Mouse (Mus musculus): ENCODE data around the gene Naa10.

Gene Naa10

DNA sequence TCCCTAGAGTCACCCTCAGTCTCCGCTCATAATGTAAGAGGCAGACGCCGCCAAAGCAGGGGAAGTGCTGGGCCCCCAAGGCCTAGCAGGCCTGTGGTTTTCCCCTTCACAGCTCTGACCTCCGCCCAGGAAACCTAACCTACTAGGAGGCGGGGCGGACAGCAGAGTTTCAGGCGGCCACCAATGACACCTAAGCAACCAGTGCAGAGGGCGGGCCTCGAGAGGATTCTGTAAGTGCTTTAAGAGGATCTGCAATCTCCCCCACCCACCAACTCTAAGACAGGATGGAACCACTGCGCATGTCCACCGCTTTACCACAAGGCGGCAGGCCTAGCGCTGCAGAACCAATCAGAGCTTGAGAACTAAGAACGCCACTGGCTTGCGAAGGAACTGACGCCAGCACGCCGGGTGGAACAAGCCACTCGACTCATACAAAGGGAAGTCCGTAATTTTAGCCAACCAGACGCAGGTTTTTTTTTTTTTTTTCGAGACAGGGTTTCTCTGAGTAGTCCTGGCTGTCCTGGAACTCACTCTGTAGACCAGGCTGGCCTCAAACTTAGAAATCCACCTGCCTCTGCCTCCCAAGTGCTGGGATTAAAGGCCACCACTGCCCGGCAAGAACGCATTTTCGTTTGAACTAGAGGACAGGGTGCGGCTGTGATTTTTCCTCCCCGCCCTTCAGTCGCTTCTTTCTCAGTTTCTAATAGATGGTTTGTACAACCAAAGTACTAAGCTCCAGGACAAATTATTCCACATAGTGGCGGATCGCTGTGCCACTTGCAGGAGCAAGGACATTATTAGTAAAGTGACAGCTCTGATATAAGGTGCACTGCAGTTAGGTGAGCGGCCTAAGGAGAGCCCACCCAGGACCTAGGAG, 6.7 kb downstream of the Naa10 start:
- peak; percentile 86 for DNase-seq (ENCODE audit: low read depth, low spot score)

DNA sequence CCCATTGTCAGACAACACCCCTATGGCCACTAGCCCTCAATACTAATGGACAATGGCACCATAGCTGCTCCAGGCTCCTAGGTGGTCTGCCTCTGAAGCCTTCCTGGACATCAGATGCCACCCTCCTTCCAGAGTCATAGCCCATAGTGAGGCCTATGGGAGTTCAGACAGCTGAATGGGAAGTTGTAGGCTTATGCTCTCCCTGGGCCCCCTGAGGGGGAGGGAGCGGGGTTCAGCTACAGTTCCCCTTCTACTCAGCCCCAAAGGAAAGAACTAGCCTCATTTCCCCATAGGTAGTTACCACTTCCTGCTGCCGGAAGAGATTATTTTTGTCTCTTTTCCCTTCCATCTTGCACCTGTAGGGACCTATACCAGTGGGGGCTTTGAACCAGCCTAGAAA, 10.2 kb downstream of the Naa10 start:
- DNase-seq (ENCODE audit: low read depth, low spot score), result no peak

DNA sequence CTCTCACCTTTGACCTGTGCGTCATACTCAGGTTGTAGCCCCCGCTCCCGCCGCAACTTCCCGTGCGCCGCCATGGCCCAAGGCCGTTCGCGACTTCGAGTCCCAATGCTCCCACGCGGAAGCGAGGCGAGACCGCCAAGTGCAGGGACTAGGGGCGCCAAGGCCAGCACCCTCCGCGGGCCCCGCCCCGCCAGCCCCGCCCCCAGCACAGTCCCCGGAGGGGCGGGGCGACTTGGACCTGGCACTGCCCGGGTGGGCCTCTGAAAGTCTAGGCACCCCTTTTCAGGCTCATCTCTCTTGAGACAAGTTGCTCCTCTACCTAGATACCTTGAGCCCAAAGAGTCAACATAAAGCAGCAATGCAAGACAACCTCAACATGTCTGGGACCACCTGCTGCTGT, 10.6 kb downstream of the Naa10 start:
- no peak for DNase-seq (ENCODE audit: low read depth, low spot score)

DNA sequence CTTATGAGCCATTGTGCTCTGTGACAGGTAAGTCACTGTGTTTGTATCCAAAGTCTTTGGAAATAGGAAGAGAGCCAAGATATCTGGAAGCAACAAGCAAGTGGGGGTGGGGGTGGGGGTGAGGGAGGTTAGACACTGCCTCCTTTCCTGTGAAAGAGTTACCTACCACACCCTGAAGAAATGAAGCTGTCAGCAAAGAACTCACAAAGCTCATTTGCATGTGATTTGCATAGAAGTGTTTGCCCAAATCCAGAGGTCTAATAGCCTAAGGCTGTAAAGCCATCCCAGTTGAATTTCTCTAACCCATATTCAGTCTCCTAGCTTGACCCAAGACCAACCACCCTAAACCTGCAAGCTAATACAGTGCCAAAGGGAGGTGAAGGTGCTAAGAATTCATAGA, 11.3 kb downstream of the Naa10 start:
- DNase-seq (ENCODE audit: low read depth, low spot score), result no peak

DNA sequence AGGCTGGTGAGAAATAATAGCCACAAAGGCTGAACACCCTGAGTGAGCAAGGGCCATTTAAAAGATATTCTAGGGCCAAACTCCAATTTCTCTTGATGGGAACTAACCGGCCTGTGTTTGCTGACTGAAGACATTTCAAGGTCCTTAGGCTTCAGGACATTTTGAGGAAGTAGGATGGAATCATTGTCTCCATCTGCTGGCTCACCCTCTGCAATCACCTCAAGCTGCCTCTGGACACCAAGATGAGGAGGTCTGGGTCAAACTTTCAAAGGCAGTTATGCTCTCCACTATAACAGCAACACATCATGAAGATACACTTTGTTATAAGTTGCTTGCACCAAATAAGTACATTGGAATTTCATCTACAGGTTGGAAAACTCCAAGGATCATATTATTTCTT, 11.7 kb downstream of the Naa10 start:
- no peak for DNase-seq (ENCODE audit: low read depth, low spot score)

DNA sequence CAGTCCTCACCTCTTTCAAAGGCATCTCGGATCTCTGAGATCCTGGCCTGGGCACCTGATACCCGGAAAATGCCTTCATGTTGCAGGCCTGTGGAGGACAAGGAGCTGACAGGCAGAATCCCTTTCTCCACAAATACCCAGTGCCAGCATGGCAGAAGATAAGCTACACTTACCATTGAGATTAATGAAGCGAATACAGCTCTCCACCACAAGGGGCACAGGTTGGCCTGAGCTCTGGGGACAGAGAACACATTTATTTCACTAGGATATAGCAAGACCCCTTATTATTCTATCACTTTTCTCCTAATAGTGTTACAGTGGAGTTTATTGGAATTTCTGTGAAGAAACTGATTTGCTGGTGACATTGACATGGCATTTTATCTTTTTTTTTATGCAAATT, 23.8 kb downstream of the Naa10 start:
- no peak for DNase-seq (ENCODE audit: low read depth, low spot score)

DNA sequence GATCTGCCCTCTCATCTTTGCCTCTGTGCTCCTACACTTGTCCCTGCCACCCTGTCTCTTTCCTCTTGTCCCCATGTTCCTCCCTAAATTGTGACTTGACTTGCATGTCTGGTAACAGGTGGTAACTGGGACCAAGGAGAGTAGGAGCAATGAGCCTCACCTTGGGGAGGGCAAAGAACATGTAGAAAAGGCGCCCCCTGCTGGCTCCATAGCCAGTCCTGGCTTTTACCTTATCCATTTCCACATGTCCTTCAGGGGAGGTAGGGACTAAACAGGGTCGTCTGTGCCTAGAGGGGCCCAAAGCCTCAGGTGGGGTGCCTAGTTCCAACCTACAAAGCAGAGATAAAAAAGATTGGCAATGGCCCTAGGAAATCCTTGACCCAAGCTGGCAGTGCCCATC, 26.0 kb downstream of the Naa10 start, which contains the start of gene L1cam:
Gene L1cam, minus strand, starts transcription at position 387 of the 400 bp plus-strand sequence.
- DNase-seq (ENCODE audit: low read depth, low spot score), result no peak

DNA sequence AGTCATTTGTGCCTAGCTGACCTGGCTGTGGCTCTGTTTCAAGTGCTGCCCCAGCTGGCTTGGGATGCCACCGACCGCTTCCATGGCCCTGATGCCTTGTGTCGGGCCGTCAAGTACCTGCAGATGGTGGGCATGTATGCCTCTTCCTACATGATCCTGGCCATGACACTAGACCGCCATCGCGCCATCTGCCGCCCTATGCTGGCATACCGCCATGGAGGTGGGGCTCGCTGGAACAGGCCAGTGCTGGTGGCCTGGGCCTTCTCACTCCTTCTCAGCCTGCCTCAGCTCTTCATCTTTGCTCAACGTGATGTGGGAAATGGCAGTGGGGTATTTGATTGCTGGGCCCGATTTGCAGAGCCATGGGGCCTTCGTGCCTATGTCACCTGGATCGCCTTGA, 28.9 kb downstream of the Naa10 start:
- no peak for DNase-seq (ENCODE audit: low read depth, low spot score)

DNA sequence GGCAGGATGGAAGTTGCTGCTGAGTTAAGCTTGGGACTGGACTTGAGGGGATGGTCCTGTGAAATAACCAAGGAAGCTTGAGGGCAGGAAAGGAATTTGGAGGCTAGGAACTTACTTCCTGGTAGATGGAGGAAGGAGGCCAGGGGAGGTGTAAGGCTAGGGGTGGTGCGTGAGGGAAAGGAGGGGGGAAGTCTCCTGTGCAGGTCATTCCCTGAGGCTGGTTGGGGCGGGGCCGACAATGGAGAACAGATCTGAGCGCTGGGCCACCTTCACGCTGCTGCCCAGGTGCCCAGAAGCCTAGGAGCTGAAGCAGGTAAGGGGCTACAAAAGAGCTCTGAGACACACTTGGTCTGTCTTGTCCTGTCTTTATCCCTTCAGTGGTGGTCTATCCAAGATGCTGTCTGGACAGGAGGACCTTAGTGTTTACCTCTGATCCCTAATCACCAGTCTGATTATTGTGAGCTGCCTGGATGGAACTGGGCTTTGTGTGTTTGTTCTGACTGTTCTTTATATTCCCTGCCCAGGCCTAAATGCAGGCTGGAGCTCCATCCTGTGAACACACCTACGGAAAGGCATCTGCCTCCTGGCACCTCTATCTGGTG, 30.1 kb downstream of the Naa10 start, which contains the start of gene Avpr2:
Gene Avpr2, plus strand, starts transcription at position 552 of the 602 bp plus-strand sequence.
- DNase-seq (ENCODE audit: low read depth, low spot score), result no peak

DNA sequence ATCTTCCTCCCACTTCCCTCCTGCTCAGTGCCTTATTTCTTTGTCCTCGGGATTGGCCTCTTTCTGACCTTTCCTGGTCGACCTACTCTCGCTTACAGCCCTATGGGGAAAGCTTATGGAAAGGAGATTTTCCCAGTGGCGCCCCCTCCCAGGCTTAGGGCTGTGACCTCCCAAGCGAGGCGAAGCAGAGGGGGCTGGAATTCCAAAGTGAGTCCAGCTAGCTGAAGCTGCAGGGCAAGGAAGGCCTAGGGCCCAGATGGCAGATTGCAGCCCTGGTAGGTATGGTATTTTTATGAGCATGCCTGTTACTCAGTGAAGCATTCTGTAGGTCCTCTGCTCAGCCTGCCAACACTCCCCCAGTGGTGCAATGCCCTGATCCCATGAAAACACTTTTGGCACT, 40.3 kb downstream of the Naa10 start:
- no peak for DNase-seq (ENCODE audit: low read depth, low spot score)

DNA sequence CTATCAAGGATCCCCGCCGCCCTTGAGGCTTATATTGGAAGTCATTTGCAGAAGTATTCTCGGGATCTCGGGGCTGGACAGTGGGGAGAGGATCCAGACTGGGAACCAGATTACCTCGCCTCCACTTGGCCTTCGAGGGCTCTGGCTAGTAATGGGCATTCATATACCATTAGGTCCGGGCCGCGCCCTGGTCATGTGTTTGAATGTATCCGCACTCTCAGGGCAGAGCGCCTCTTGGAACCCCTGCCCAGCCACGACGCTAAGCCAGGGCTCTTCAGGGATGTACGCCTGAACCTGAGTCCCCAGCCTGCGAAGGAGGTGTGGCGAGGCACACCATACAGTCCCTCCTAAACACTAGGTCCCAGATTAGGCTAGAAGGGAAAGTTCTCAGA, 40.7 kb downstream of the Naa10 start:
- no peak for DNase-seq (ENCODE audit: low read depth, low spot score)

DNA sequence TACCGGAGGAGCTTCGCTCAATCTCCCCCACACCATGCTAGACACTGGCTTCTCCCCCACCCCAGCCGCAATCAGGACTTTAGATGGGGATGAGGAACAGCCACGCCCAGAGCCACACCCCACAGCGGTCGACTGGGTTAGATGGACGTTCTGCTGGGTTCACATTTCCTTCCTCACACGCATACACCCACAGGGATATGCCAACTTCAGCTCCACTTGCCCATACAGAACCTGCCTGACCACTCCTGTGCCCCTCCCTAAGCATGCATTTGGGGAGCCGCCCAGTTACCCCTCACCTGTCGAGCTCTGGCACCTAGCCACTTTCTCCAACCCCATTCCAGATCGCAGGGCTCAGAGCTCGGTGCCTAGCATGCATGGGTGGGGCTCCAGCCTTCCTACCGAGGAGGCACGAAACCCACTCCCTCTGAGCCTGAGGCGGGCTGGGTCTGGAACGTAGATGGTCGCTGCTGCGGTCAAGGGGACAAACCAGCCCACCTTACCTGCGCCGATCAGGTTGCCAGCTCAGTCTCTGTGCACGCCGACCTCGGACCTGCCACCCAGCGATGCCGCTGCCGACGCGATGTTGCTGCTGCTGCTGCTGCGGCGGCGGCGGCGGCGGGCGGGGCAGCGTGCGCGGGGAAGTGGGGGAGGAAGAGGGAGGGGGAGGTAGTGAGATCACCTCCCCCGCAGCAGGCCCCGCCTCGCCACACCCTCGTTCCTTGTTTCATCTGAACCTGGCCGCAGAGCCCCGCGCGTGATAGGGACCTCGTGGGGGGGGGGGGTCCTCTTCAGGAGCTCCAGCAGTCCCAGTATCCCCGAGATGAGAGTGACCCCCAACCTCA, 41.3 kb downstream of the Naa10 start:
- DNase-seq (ENCODE audit: low read depth, low spot score), result no peak

DNA sequence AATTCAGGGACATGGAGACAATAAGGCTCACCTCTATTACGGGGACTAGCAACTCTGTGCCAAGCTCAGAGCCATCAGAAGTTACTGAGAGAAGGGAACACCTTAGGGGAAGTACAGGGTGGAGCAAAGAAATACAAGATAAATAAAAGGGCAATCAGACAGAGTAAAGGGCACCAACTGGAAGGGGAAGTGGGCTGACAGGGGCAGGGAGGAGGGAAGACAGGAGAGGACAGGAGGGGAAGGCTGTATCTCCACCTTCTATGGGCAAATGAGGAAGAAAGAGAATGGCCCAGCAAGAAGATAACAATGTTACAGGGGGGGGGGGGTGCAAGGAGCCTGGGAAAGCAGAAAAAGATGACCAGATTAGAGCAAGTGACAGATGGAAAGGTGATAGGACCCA, 44.7 kb downstream of the Naa10 start:
- no peak for DNase-seq (ENCODE audit: low read depth, low spot score)

DNA sequence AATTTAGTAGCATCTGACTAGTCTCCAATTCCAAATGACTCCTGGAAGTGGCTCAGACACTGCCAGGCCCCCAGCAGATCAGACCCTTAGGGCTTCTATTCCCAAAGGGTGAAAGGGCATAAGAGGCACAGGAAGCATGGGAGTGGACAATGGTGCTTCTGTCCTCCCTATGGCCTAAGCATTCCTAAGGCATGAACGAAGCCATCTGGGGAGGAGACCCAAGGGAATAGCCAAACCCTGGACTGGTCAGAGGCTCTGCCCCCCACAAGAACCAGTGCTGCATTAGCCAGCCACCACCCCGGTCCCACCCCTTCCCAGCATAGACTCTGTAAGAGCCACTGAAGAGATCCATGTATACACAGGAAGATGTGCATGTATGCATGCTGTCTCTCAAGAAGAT, 45.9 kb downstream of the Naa10 start:
- no peak for DNase-seq (ENCODE audit: low read depth, low spot score)

DNA sequence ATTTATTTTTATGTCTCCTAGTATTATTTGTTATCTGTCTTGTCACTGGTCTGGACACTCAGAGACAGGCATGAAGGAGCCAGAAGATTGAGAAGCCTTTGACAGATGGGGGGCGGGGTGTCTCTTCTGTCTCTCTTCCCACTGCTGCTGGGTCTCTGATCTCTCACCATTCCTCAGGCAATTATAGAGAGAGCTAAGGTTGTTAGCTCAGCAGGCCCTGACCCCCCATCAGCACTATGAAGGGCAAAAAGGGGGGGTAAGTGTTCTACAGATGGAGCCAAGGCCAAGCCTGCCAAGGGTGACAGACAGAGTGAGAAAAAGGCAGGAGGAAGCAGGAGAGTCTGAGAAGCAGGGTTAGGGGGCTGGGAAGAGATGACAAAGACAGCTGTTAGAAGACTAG, 49.8 kb downstream of the Naa10 start:
- DNase-seq (ENCODE audit: low read depth, low spot score), result no peak

DNA sequence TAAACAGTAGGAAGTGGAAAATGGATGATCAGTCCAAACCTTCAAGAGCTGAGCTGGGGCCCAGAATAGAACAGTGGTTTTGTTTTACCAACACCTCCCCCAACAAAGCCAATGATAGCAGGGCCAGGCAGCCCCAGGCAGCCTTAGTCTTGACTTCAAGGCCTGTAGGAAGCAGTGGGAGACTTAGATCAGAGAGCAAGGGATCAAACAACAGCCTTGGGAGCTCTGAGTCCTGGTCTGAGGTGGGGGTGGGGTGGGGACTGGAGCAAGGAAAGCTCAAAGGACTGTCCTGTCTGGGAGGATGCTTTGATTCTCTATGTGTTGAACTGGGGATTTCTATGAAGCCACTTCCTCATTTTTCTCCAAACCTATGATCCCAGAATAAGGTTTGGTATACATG, 50.3 kb downstream of the Naa10 start:
- DNase-seq (ENCODE audit: low read depth, low spot score), result no peak

DNA sequence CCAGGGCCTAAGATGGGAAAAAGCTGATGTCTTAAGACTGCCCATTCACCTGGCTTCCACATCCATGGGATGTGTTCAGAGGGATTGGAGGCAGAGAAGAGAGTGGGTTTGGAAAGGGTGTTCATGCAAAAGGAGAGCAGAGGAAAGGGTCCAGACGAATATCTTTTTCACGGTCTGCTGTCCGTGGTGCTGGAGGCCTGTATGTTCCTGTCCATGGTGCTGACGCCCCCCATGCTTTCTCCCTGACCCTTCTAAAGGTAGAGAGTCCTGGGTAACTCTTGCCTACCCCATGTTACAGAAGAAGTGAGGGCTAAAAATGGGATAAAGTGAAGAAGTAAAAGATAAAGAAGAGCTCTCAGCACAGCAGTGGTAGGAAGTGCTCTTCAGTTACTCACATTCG, 52.4 kb downstream of the Naa10 start:
- DNase-seq (ENCODE audit: low read depth, low spot score), result no peak

DNA sequence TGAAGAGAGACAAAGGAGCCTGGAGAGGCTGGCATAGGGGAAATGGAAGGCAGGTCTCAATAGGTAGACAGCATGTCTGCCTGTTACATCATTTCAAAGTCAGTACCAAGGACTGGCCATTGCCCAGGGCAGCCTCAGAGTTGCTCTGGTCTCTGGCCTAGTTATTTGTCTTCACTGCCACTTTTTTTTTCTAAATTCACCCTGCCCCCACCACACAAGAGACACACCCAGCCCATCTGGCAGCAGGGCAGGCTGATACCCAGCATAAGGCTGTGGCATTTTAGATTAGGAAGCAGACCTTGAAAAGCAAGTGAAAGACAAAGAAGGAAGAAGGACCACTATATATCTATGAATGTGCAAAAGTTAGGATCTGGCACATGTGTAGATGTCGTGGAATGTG, 53.9 kb downstream of the Naa10 start:
- DNase-seq (ENCODE audit: low read depth, low spot score), result no peak

DNA sequence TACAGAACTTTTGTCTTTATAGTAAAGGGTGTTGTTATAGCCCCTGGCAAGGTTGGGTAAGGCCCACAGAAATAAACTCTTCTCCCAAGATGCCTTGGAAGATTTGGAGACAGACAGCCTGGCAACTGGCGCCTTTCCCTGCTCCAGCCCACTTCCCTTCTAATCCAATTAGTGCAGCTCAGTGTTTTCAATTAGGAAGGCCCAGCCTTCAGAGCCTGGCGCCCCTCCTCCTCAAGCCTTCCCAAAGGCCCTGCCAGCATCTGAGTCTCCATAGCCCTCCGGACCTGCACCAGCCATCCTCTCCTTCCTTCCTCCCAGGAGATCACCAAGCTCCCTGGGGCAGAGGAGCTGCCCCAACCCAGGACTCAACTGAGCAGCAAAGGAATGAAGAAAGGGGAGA, 54.5 kb downstream of the Naa10 start:
- DNase-seq (ENCODE audit: low read depth, low spot score), result no peak

All from WW6 (cell line).